Mouse (Mus musculus): ENCODE data around the gene Mypn. TPM values are rescaled to one million over a fixed set of nuclear protein-coding genes. Genes with fewer than 3 reads are reported as not detected.
A peak's percentile ranks its signal among the peaks of the same experiment; 100 is the strongest.

The Mypn gene
- polyA plus RNA-seq, 1 experiment from 2014 or later, result 6.3 TPM

- Histone ChIP-seq H3K36me3 (no peaks in the 10 kb centered on the region), H3K27me3 (replicated peaks) (no peaks in the 10 kb centered on the region), H3K9ac (no peak overlapping the region), H3K4me1 (replicated peaks) (no peaks in the 10 kb centered on the region), H3K27ac (ENCODE audit: poor library complexity, severe bottlenecking) (no peak overlapping the region), H3K4me3 (no peak overlapping the region), H3K4me2 (no peak overlapping the region), H3K9me3 (replicated peaks) (no peaks in the 10 kb centered on the region)
- 7% methylated on average over 5 of the region's 5 CpGs for WGBS
- peak; percentile 53; the same call in 1 of the 2 replicates for ATAC-seq (ENCODE audit: insufficient number of reproducible peaks, low FRiP score)
These were observed 137.8 kb downstream of the Mypn start for GRCm38 (mm10) chr10:63065988-63066387.

Other genes starting within 250 kb of the Mypn start
- 14.6 and 15.9 TPM in 2 replicates for gene Rufy2, start 223.7 kb downstream of the Mypn start, polyA plus RNA-seq (2016; fragmentation: Nextera tagmentation; extraction: Ambion mirVana)
- gene Hnrnph3, start 179.7 kb downstream of the Mypn start, polyA plus RNA-seq (2016; fragmentation: Nextera tagmentation; extraction: Ambion mirVana), result 70.7 and 77.3 TPM in 2 replicates
- 0.68 and 0.78 TPM in 2 replicates for gene Pbld2, start 179.6 kb downstream of the Mypn start, polyA plus RNA-seq (2016; fragmentation: Nextera tagmentation; extraction: Ambion mirVana)
- gene Pbld1, start 143.8 kb downstream of the Mypn start, polyA plus RNA-seq (2016; fragmentation: Nextera tagmentation; extraction: Ambion mirVana), result 0.40 and 0.87 TPM in 2 replicates
- not detected in 2 replicates for gene Atoh7, start 104.3 kb downstream of the Mypn start, polyA plus RNA-seq (2016; fragmentation: Nextera tagmentation; extraction: Ambion mirVana)
- 29.9 and 32.1 TPM in 2 replicates for gene Herc4, start 39.9 kb upstream of the Mypn start, polyA plus RNA-seq (2016; fragmentation: Nextera tagmentation; extraction: Ambion mirVana)
- gene Sirt1, start 177.8 kb upstream of the Mypn start, polyA plus RNA-seq (2016; fragmentation: Nextera tagmentation; extraction: Ambion mirVana), result 4.7 and 4.8 TPM in 2 replicates
- 7.7 and 8.2 TPM in 2 replicates for gene Dnajc12, start 178.5 kb upstream of the Mypn start, polyA plus RNA-seq (2016; fragmentation: Nextera tagmentation; extraction: Ambion mirVana)
- gene Gm7075, start 217.8 kb upstream of the Mypn start, polyA plus RNA-seq (2016; fragmentation: Nextera tagmentation; extraction: Ambion mirVana), result 0.53 TPM in 1 of 2 replicates, not detected in the other
- 24.0 and 27.3 TPM in 2 replicates for gene Ctnna3, start 226.1 kb upstream of the Mypn start, polyA plus RNA-seq (2016; fragmentation: Nextera tagmentation; extraction: Ambion mirVana)